Mouse (Mus musculus) embryonic fibroblast, embryonic 13.5 days (primary cell): ENCODE measurements around the gene Rnf169. TPM values are rescaled to one million over a fixed set of nuclear protein-coding genes. Genes with fewer than 3 reads are reported as not detected.
"Not testable (repeated sequence)": the region's sequence is repeated elsewhere in the genome, so short reads cannot be mapped to it uniquely, and the experiment has no call there.

ENCODE experiments used
- H3K27ac ChIP-seq: 2 replicates; pipeline ENCODE4 v1.5.1; 2012; ENCODE audit warnings: low read length, control low read depth, inconsistent platforms; ENCODE audit not compliant: insufficient read depth
- H3K4me1 ChIP-seq: 2 replicates; pipeline ENCODE4 v1.6.1; 2011; ENCODE audit warnings: low read length; ENCODE audit not compliant: control insufficient read depth, insufficient read depth
- H3K4me3 ChIP-seq: 2 replicates; pipeline ENCODE4 v1.5.1; 2011; ENCODE audit warnings: mild to moderate bottlenecking, control low read depth, low read length; ENCODE audit not compliant: insufficient read depth
- CTCF ChIP-seq: IDR thresholded peaks from 2 replicates; pipeline ENCODE4 v1.5.1; 2011; ENCODE audit warnings: mild to moderate bottlenecking, control low read depth, low read length, moderate library complexity, borderline replicate concordance; ENCODE audit not compliant: insufficient read depth
- POLR2A ChIP-seq: IDR thresholded peaks from 2 replicates; pipeline ENCODE4 v1.6.1; 2011; ENCODE audit warnings: low read depth, mild to moderate bottlenecking, control low read depth, low read length, moderate library complexity
- polyA plus RNA-seq: library from polyadenylated mRNA; stranded (reverse); fragments of >200 nt; gene quantifications from 2 replicates; pipeline ENCODE4 v1.2.4, GENCODE M21; 2011; ENCODE audit warnings: low read depth; ENCODE audit not compliant: missing spikeins, insufficient read length

Gene Rnf169
- polyA plus RNA-seq, 1 experiment = 22.8 TPM

- Histone ChIP-seq H3K27ac (no peak overlapping the region), H3K4me3 (no peak overlapping the region), H3K4me1 (peaks cover 2% of the 10 kb centered on the region)
- TF ChIP-seq POLR2A = no peak
- no peak for TF ChIP-seq CTCF
Measured at GRCm38 (mm10) chr7:99953442-99954098, 26.7 kb downstream of the Rnf169 start.

- H3K27ac ChIP-seq = no peak overlapping the region
- TF ChIP-seq CTCF = no peak
- TF ChIP-seq POLR2A = no peak
Measured at GRCm38 (mm10) chr7:99947329-99947728, 32.9 kb downstream of the Rnf169 start.

GRCm38 (mm10) chr7:99946356-99946755 is 33.9 kb downstream of the Rnf169 start:
- no peaks in the 10 kb centered on the region for H3K4me1 ChIP-seq
- H3K4me3 ChIP-seq = no peak overlapping the region
- TF ChIP-seq CTCF (no peak), POLR2A (no peak)
- no peak overlapping the region for H3K27ac ChIP-seq

More at GRCm38 (mm10) chr7:99947329-99947728, 32.9 kb downstream of the Rnf169 start:
- H3K4me1 ChIP-seq = no peaks in the 10 kb centered on the region
- no peak overlapping the region for H3K4me3 ChIP-seq

- Histone ChIP-seq H3K4me3 (no peak overlapping the region), H3K4me1 (no peaks in the 10 kb centered on the region), H3K27ac (no peak overlapping the region)
- no peak for TF ChIP-seq POLR2A
- TF ChIP-seq CTCF = no peak
Measured at GRCm38 (mm10) chr7:99945939-99946338, 34.3 kb downstream of the Rnf169 start.

DNA sequence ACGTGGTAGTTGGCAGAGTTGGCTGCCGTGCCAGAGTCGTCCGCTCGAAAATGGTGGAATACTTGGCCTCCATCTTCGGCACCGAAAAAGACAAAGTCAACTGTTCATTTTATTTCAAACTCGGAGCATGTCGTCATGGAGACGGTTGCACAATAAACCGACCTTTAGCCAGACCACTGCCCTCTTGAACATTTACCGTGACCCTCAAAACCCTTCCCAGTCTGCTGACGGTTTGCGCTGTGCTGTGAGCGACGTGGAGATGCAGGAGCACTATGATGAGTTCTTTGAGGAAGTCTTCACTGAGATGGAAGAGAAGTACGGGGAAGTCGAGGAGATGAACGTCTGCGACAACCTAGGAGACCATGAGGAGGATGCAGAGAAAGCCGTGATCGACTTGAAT is 35.2 kb downstream of the Rnf169 start:
- H3K4me3 ChIP-seq, H3K27ac ChIP-seq, H3K4me1 ChIP-seq: not testable (repeated sequence)

GRCm38 (mm10) chr7:99944520-99944919 is 35.7 kb downstream of the Rnf169 start:
- Histone ChIP-seq H3K4me1 (no peaks in the 10 kb centered on the region), H3K4me3 (no peak overlapping the region), H3K27ac (no peak overlapping the region)
- no peak for TF ChIP-seq CTCF
- no peak for TF ChIP-seq POLR2A

DNA sequence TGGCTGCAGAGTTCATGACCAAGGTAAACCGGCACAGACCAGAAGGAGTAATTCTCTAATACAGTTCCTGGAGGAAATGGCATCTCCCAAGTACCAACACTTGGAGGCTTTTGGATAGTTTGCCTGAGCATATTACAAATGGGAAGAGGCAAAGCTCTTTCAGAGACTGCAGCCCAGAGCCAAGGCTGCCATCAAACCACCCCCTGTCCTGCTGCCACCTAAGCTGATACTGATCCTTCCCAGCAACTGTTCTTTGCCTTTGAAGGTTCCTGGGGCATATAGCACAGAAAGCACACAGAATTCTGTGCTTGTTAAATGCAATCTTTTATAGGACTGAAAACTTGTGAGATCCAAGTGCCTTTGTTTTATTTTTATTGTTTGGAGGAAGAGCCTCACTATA is 39.6 kb downstream of the Rnf169 start:
- Histone ChIP-seq H3K27ac (no peak overlapping the region), H3K4me1 (no peaks in the 10 kb centered on the region), H3K4me3 (no peak overlapping the region)
- no peak for TF ChIP-seq POLR2A
- TF ChIP-seq CTCF = no peak

DNA sequence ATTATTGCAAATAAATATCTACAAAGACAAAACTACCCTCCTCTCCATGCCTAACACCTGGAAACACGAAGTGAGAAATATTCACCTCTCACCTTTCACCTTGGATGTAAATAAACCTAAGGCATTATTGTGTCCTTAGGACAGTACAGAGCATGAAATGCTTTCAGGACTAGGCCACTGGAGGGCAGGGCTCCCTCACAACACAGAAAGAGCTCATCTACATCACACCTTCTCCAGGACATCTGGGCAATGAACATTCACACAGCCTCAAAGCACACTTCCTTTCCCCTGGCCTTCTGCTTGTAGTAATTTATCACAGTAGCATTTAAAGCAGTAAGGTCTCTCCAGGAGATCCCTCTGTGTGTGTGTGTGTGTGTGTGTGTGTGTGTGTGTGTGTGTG is 44.5 kb downstream of the Rnf169 start:
- Histone ChIP-seq H3K4me1 (no peaks in the 10 kb centered on the region), H3K27ac (no peak overlapping the region), H3K4me3 (no peak overlapping the region)
- TF ChIP-seq POLR2A (no peak), CTCF (no peak)

- H3K4me1 ChIP-seq = no peaks in the 10 kb centered on the region
- TF ChIP-seq CTCF (peak; percentile 21; the same call in 1 of the 2 replicates), POLR2A (no peak)
- H3K27ac ChIP-seq = no peak overlapping the region
- no peak overlapping the region for H3K4me3 ChIP-seq
Measured at GRCm38 (mm10) chr7:99926916-99927714, 53.1 kb downstream of the Rnf169 start.

- Histone ChIP-seq H3K27ac (no peak overlapping the region), H3K4me1 (no peaks in the 10 kb centered on the region), H3K4me3 (no peak overlapping the region)
- TF ChIP-seq POLR2A (no peak), CTCF (no peak)
Measured at GRCm38 (mm10) chr7:99920416-99920815, 59.8 kb downstream of the Rnf169 start.
